Mouse (Mus musculus) neural tube, embryonic 14.5 days (tissue): ENCODE measurements at regions not wholly inside any gene's neighbourhood (a gene's known extent, or its start where the extent isn't known, plus 50 kb on each side); places are given as distances from the start of the nearest gene placed in this dataset.

Experiments
- ATAC-seq: fragments of 200-750 bp; cut with Nextera tagmentation; 2 replicates; pipeline ENCODE4 v1.8.0; 2017; ENCODE audit warnings: low read depth, mild to moderate bottlenecking, moderate TSS enrichment, moderate library complexity
- H3K27ac ChIP-seq: fragments of 300-500 bp; sonication (generic); 2 replicates; pipeline ENCODE4 v1.5.1; 2014; ENCODE audit warnings: low read depth, mild to moderate bottlenecking, control low read depth, low read length, moderate library complexity, mixed read lengths
- H3K27me3 ChIP-seq: fragments of 300-500 bp; sonication (generic); 2 replicates; pipeline ENCODE4 v1.6.1; 2014; ENCODE audit warnings: low read length; ENCODE audit not compliant: control insufficient read depth, insufficient read depth
- H3K36me3 ChIP-seq: fragments of 300-500 bp; sonication (generic); 2 replicates; pipeline ENCODE4 v1.6.1; 2014; ENCODE audit warnings: low read length, mixed read lengths; ENCODE audit not compliant: control insufficient read depth, insufficient read depth
- H3K4me1 ChIP-seq: fragments of 300-500 bp; sonication (generic); 2 replicates; pipeline ENCODE4 v1.6.1; 2014; ENCODE audit warnings: low read length; ENCODE audit not compliant: control insufficient read depth, insufficient read depth
- H3K4me2 ChIP-seq: fragments of 300-500 bp; sonication (generic); 2 replicates; pipeline ENCODE4 v1.6.1; 2014; ENCODE audit warnings: mild to moderate bottlenecking, low read depth, low read length, control low read depth
- H3K4me3 ChIP-seq: fragments of 300-500 bp; sonication (generic); 2 replicates; pipeline ENCODE4 v1.5.1; 2014; ENCODE audit warnings: low read depth, low read length, control low read depth, mixed read lengths
- H3K9ac ChIP-seq: fragments of 300-500 bp; sonication (generic); replicated peaks from 2 replicates; pipeline ENCODE4 v1.6.1; 2014; ENCODE audit warnings: low read depth, mild to moderate bottlenecking, control low read depth, low read length, mixed read lengths
- H3K9me3 ChIP-seq: fragments of 300-500 bp; sonication (generic); 2 replicates; pipeline ENCODE4 v1.6.1; 2016; ENCODE audit warnings: low read length; ENCODE audit not compliant: control insufficient read depth
- WGBS: fragments of 180-500 bp; shearing (Covaris S2); extraction: QIAGEN DNeasy Blood & Tissue Kit; methylation state at CpG from one replicate; pipeline ENCODE4 v1.1.7; 2014; 5-methylcytosine and 5-hydroxymethylcytosine counted together

- Histone ChIP-seq H3K4me3 (no peak overlapping the region), H3K4me1 (peaks cover 24% of the 10 kb centered on the region), H3K9me3 (no peaks in the 10 kb centered on the region), H3K36me3 (no peaks in the 10 kb centered on the region), H3K27ac (peak overlapping the region; percentile 63), H3K9ac (peak overlapping the region; percentile 33; the same call in 1 of the 2 replicates), H3K4me2 (peak overlapping the region; percentile 42), H3K27me3 (no peaks in the 10 kb centered on the region)
- WGBS = 5% methylated on average over 26 of the region's 26 CpGs
- ATAC-seq = peak; percentile 77
Measured at GRCm38 (mm10) chr8:8488695-8489571, 172.1 kb downstream of the Efnb2 start.

- Histone ChIP-seq H3K9me3 (no peaks in the 10 kb centered on the region), H3K27me3 (no peaks in the 10 kb centered on the region), H3K4me2 (peak overlapping the region; percentile 42; the same call in 1 of the 2 replicates), H3K4me3 (no peak overlapping the region), H3K4me1 (peaks cover 24% of the 10 kb centered on the region), H3K36me3 (no peaks in the 10 kb centered on the region), H3K27ac (peak overlapping the region; percentile 63), H3K9ac (peak overlapping the region; percentile 33; the same call in 1 of the 2 replicates)
- ATAC-seq = peak; percentile 51; the same call in 1 of the 2 replicates
- 23% methylated on average over 9 of the region's 9 CpGs for WGBS
Measured at GRCm38 (mm10) chr8:8488191-8488694, 172.8 kb downstream of the Efnb2 start.

GRCm38 (mm10) chr8:8487706-8488105 is 173.3 kb downstream of the Efnb2 start:
- 14% methylated on average over 5 of the region's 5 CpGs for WGBS

GRCm38 (mm10) chr8:8486866-8487265 is 174.2 kb downstream of the Efnb2 start:
- 66% methylated on average over 3 of the region's 3 CpGs for whole genome bisulfite sequencing
- H3K27ac ChIP-seq = no peak overlapping the region
- H3K4me3 ChIP-seq = no peak overlapping the region
- H3K27me3 ChIP-seq = no peaks in the 10 kb centered on the region
- no peaks in the 10 kb centered on the region for H3K36me3 ChIP-seq
- H3K9me3 ChIP-seq = no peaks in the 10 kb centered on the region
- no peak overlapping the region for H3K9ac ChIP-seq
- no peak overlapping the region for H3K4me2 ChIP-seq
- peaks cover 24% of the 10 kb centered on the region for H3K4me1 ChIP-seq
- ATAC-seq = no peak

More at GRCm38 (mm10) chr8:8487706-8488105, 173.3 kb downstream of the Efnb2 start:
- Histone ChIP-seq H3K9me3 (no peaks in the 10 kb centered on the region), H3K36me3 (no peaks in the 10 kb centered on the region), H3K27ac (no peak overlapping the region), H3K4me3 (no peak overlapping the region), H3K27me3 (no peaks in the 10 kb centered on the region), H3K9ac (no peak overlapping the region), H3K4me2 (no peak overlapping the region), H3K4me1 (peaks cover 24% of the 10 kb centered on the region)
- no peak for ATAC-seq

- H3K27me3 ChIP-seq = no peaks in the 10 kb centered on the region
- H3K4me3 ChIP-seq = no peak overlapping the region
- no peaks in the 10 kb centered on the region for H3K36me3 ChIP-seq
- H3K9ac ChIP-seq = no peak overlapping the region
- ATAC-seq = no peak
- peaks cover 24% of the 10 kb centered on the region for H3K4me1 ChIP-seq
- H3K27ac ChIP-seq = no peak overlapping the region
- no peaks in the 10 kb centered on the region for H3K9me3 ChIP-seq
- 54% methylated on average over 3 of the region's 3 CpGs for WGBS
- no peak overlapping the region for H3K4me2 ChIP-seq
Measured at GRCm38 (mm10) chr8:8485252-8485651, 175.8 kb downstream of the Efnb2 start.

- H3K9me3 ChIP-seq = no peaks in the 10 kb centered on the region
- no peak overlapping the region for H3K27ac ChIP-seq
- ATAC-seq = peak; percentile 69; the same call in 1 of the 2 replicates
- no peaks in the 10 kb centered on the region for H3K27me3 ChIP-seq
- WGBS = 5% methylated on average over 8 of the region's 8 CpGs
- peaks cover 19% of the 10 kb centered on the region for H3K4me1 ChIP-seq
- H3K4me2 ChIP-seq = 0 out of 2 replicates have a peak overlapping the region, but pooled peaks have one; percentile 14
- no peak overlapping the region for H3K4me3 ChIP-seq
- H3K36me3 ChIP-seq = no peaks in the 10 kb centered on the region
- H3K9ac ChIP-seq = no peak overlapping the region
Measured at GRCm38 (mm10) chr8:8484546-8484945, 176.5 kb downstream of the Efnb2 start.

GRCm38 (mm10) chr8:8482707-8483480 is 178.1 kb downstream of the Efnb2 start:
- no peaks in the 10 kb centered on the region for H3K36me3 ChIP-seq
- H3K27ac ChIP-seq = no peak overlapping the region
- H3K27me3 ChIP-seq = no peaks in the 10 kb centered on the region
- H3K4me3 ChIP-seq = no peak overlapping the region
- H3K4me1 ChIP-seq = peaks cover 5% of the 10 kb centered on the region; the same call in 1 of the 2 replicates
- no peaks in the 10 kb centered on the region for H3K9me3 ChIP-seq
- H3K4me2 ChIP-seq = no peak overlapping the region
- WGBS = 80% methylated on average over 10 of the region's 10 CpGs
- H3K9ac ChIP-seq = no peak overlapping the region
- no peak for ATAC-seq

GRCm38 (mm10) chr8:8477456-8477855 is 183.6 kb downstream of the Efnb2 start:
- Histone ChIP-seq H3K4me1 (no peaks in the 10 kb centered on the region), H3K36me3 (no peaks in the 10 kb centered on the region), H3K4me3 (no peak overlapping the region), H3K9ac (no peak overlapping the region), H3K27me3 (no peaks in the 10 kb centered on the region), H3K27ac (no peak overlapping the region), H3K9me3 (no peaks in the 10 kb centered on the region), H3K4me2 (no peak overlapping the region)
- 84% methylated on average over 5 of the region's 5 CpGs for WGBS
- no peak for ATAC-seq
